Mouse (Mus musculus): ENCODE measurements around the gene Cmc2. TPM values are rescaled to one million over a fixed set of nuclear protein-coding genes. Genes with fewer than 3 reads are reported as not detected.

Cmc2 gene
- total RNA-seq, 2 experiments from 2014 or later: 55.0 to 55.2 TPM

- no peak for DNase-seq
These were observed 16.0 kb downstream of the Cmc2 start for GRCm38 (mm10) chr8:116905252-116905651.

- no peak for DNase-seq
These were observed 16.5 kb downstream of the Cmc2 start for GRCm38 (mm10) chr8:116904736-116905135.

- DNase-seq: no peak
These were observed 25.7 kb downstream of the Cmc2 start for GRCm38 (mm10) chr8:116895521-116895920.

- no peak for DNase-seq
These were observed 27.3 kb downstream of the Cmc2 start for GRCm38 (mm10) chr8:116893938-116894337.

GRCm38 (mm10) chr8:116892636-116893035, 28.6 kb downstream of the Cmc2 start:
- no peak for DNase-seq

- no peak for DNase-seq
These were observed 29.1 kb downstream of the Cmc2 start for GRCm38 (mm10) chr8:116892130-116892529.

- no peak for DNase-seq
These were observed 29.8 kb downstream of the Cmc2 start for GRCm38 (mm10) chr8:116891446-116891845.

GRCm38 (mm10) chr8:116887813-116888212, 33.4 kb downstream of the Cmc2 start:
- peak; percentile 42 for DNase-seq

- no peak for DNase-seq
These were observed 39.9 kb downstream of the Cmc2 start for GRCm38 (mm10) chr8:116881396-116881795.

GRCm38 (mm10) chr8:116875798-116876450, 45.3 kb downstream of the Cmc2 start:
- no peak for DNase-seq

- DNase-seq: no peak
These were observed 47.3 kb downstream of the Cmc2 start for GRCm38 (mm10) chr8:116873986-116874385.

- DNase-seq: no peak
These were observed 47.7 kb downstream of the Cmc2 start for GRCm38 (mm10) chr8:116873586-116873985.

GRCm38 (mm10) chr8:116872761-116873342, 48.4 kb downstream of the Cmc2 start:
- no peak for DNase-seq

GRCm38 (mm10) chr8:116868699-116869098, 52.6 kb downstream of the Cmc2 start:
- DNase-seq: peak; percentile 60

GRCm38 (mm10) chr8:116867321-116867720, 53.9 kb downstream of the Cmc2 start:
- DNase-seq: no peak

- DNase-seq: peak; percentile 60
These were observed 54.9 kb downstream of the Cmc2 start for GRCm38 (mm10) chr8:116866118-116866903.

- DNase-seq: no peak
These were observed 56.7 kb downstream of the Cmc2 start for GRCm38 (mm10) chr8:116864514-116864913.

GRCm38 (mm10) chr8:116864022-116864387, 57.2 kb downstream of the Cmc2 start:
- DNase-seq: no peak

GRCm38 (mm10) chr8:116863357-116864021, 57.8 kb downstream of the Cmc2 start:
- DNase-seq: peak; percentile 79

- DNase-seq: no peak
These were observed 59.1 kb downstream of the Cmc2 start for GRCm38 (mm10) chr8:116862191-116862590.

- no peak for DNase-seq
These were observed 69.2 kb downstream of the Cmc2 start for GRCm38 (mm10) chr8:116852042-116852441.

- DNase-seq: no peak
These were observed 73.2 kb downstream of the Cmc2 start for GRCm38 (mm10) chr8:116848042-116848441.

- no peak for DNase-seq
These were observed 78.6 kb downstream of the Cmc2 start for GRCm38 (mm10) chr8:116842678-116843077.

Measured in heart, postnatal 4 days (tissue).